Mouse (Mus musculus) bone marrow, adult 2 months (tissue): ENCODE data around the gene Ctsd. TPM values are rescaled to one million over a fixed set of nuclear protein-coding genes. Genes with fewer than 3 reads are reported as not detected.

Experiments
- H3K27ac ChIP-seq: fragments of 200-500 bp; 2 replicates; pipeline ENCODE4 v1.5.1; 2012; ENCODE audit warnings: low read depth, mild to moderate bottlenecking, control low read depth, inconsistent platforms, low read length; ENCODE audit not compliant: control insufficient read depth, poor library complexity, insufficient read depth
- H3K4me1 ChIP-seq: fragments of 200-500 bp; 2 replicates; pipeline ENCODE4 v1.6.1; 2011; ENCODE audit warnings: low read length; ENCODE audit not compliant: control insufficient read depth, insufficient read depth
- H3K4me3 ChIP-seq: fragments of 200-500 bp; replicated peaks from 2 replicates; pipeline ENCODE3; 2011; ENCODE audit warnings: mild to moderate bottlenecking, low read depth, low read length, control low read depth; ENCODE audit not compliant: control insufficient read depth
- CTCF ChIP-seq: fragments of 200-500 bp; IDR thresholded peaks from 2 replicates; pipeline ENCODE4 v1.5.1; 2011; ENCODE audit warnings: low read length, control low read depth; ENCODE audit not compliant: control insufficient read depth, insufficient read depth
- POLR2A ChIP-seq: fragments of 200-500 bp; IDR thresholded peaks from 2 replicates; pipeline ENCODE4 v1.6.1; 2011; ENCODE audit warnings: low read depth, mild to moderate bottlenecking, control low read depth, low read length, borderline replicate concordance; ENCODE audit not compliant: control insufficient read depth
- WGBS: fragments of 180-500 bp; shearing (Covaris S2); methylation state at CpG from one replicate; pipeline ENCODE4 v1.1.7; 2018; 5-methylcytosine and 5-hydroxymethylcytosine counted together
- polyA plus RNA-seq: library from polyadenylated mRNA; stranded (reverse); fragments of >200 nt; gene quantifications from 2 replicates; pipeline ENCODE4 v1.2.4, GENCODE M21; 2011; ENCODE audit warnings: low replicate concordance; ENCODE audit not compliant: missing spikeins, insufficient read depth, insufficient read length

Ctsd gene
- polyA plus RNA-seq, 1 experiment: 308 TPM

- no peak overlapping the region for H3K27ac ChIP-seq
- no peaks in the 10 kb centered on the region for H3K4me1 ChIP-seq
- WGBS: 79% methylated on average over 9 of the region's 9 CpGs
- no peak overlapping the region for H3K4me3 ChIP-seq
- no peak for TF ChIP-seq POLR2A
- no peak for TF ChIP-seq CTCF
These were observed 57.5 kb downstream of the Ctsd start for GRCm38 (mm10) chr7:142330271-142330724.

DNA sequence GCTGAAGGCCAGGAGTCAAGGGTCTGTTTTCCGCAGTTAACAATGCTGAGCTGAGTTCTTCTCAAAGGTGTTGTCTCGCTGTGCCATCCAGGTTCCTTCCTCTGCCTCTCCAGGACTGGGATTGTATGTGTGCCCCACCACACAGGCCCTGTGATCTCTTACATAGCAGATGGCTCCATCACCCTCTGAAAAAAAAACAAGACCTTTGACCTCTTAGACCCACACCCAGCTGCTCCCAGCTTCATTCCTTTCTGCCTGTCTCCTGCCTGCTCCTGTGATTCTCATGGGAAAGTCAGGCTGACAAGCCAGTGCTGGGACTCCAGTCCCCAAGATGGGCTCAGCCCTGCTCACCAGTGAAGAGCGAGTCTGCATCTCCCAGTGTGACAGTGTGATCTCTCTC is 59.3 kb downstream of the Ctsd start:
- TF ChIP-seq CTCF (no peak), POLR2A (no peak)
- 81% methylated on average over 3 of the region's 3 CpGs for WGBS
- Histone ChIP-seq H3K27ac (no peak overlapping the region), H3K4me3 (no peak overlapping the region), H3K4me1 (no peaks in the 10 kb centered on the region)

DNA sequence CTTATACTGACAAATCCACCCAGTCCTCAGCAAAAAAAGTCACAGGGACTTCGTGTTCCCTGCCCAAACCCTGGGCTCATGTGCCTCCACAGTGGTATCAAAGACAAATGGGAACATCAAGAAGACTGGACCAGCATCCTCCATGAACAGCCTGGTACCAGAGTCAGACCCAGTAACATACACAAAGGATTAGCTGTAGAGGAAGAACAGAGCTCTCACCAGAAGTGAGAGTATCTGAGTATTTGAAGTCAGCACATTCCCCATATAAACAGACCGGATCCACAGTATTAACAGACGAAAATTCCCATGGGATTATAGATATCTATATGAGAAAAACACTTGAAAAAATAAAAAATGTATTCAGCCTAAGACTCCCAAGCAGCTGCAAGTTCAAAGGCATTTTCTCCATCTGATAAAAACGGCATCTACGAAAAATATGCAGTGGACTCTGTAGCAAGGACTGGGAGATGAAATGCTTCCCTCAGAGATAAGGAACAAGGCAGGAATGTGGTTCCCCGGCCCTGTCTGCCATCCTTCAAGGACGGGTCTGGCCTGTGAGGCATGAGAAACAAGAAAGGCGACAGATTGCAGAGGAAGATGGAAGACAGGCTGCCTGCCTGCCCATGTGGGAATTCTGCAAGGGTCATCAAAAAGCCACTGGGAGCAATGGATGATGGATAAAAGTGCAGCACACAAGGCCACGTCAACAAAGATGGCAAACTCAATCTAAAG is 61.0 kb downstream of the Ctsd start:
- no peak overlapping the region for H3K27ac ChIP-seq
- TF ChIP-seq CTCF: no peak
- 68% methylated on average over 9 of the region's 9 CpGs for WGBS
- H3K4me3 ChIP-seq: no peak overlapping the region
- H3K4me1 ChIP-seq: no peaks in the 10 kb centered on the region

Other genes with a start within 250 kb of the Ctsd start
- not detected in 2 replicates for gene Gm45337, start 243.4 kb downstream of the Ctsd start, polyA plus RNA-seq
- gene Gm29735, start 230.9 kb downstream of the Ctsd start, polyA plus RNA-seq: not detected in 2 replicates
- not detected in 2 replicates for gene Gm4553, start 222.3 kb downstream of the Ctsd start, polyA plus RNA-seq
- not detected in 2 replicates for gene Krtap5-2, start 212.0 kb downstream of the Ctsd start, polyA plus RNA-seq
- not detected in 2 replicates for gene Gm10153, start 197.6 kb downstream of the Ctsd start, polyA plus RNA-seq
- not detected in 2 replicates for gene Krtap5-3, start 186.7 kb downstream of the Ctsd start, polyA plus RNA-seq
- not detected in 2 replicates for gene Gm7579, start 176.2 kb downstream of the Ctsd start, polyA plus RNA-seq
- gene Krtap5-5, start 158.1 kb downstream of the Ctsd start, polyA plus RNA-seq: not detected in 2 replicates
- gene Gm40460, start 147.0 kb downstream of the Ctsd start, polyA plus RNA-seq: not detected in 2 replicates
- not detected in 2 replicates for gene Gm2431, start 129.7 kb downstream of the Ctsd start, polyA plus RNA-seq
- not detected in 2 replicates for gene Gm4559, start 113.7 kb downstream of the Ctsd start, polyA plus RNA-seq
- gene Krtap5-1, start 90.9 kb downstream of the Ctsd start, polyA plus RNA-seq: not detected in 2 replicates
- not detected in 2 replicates for gene Krtap5-4, start 84.5 kb downstream of the Ctsd start, polyA plus RNA-seq
- gene Ifitm10, start 14.3 kb downstream of the Ctsd start, polyA plus RNA-seq: 1.6 and 6.2 TPM in 2 replicates
- not detected in 2 replicates for gene Gm49369, start 5.4 kb downstream of the Ctsd start, polyA plus RNA-seq
- gene Syt8, start 46.8 kb upstream of the Ctsd start, polyA plus RNA-seq: 2.5 TPM in 1 of 2 replicates, not detected in the other
- 19.2 and 51.8 TPM in 2 replicates for gene Tnni2, start 53.8 kb upstream of the Ctsd start, polyA plus RNA-seq
- gene Lsp1, start 72.8 kb upstream of the Ctsd start, polyA plus RNA-seq: 135 and 280 TPM in 2 replicates
- gene Tnnt3, start 110.8 kb upstream of the Ctsd start, polyA plus RNA-seq: 42.0 and 73.4 TPM in 2 replicates
- 0.40 and 0.86 TPM in 2 replicates for gene Mrpl23, start 144.6 kb upstream of the Ctsd start, polyA plus RNA-seq